In genomic region chr15:82341036-82341501, GRCm38 (mm10) we compare ENCODE assay signal across 8 mouse cellular contexts. TPM values are rescaled to one million over a fixed set of nuclear protein-coding genes. Genes with fewer than 3 reads are reported as not detected.
DNase-seq lines count a peak whose midpoint lies in the region; ATAC-seq and TF ChIP-seq lines count a peak whose summit lies in the region.

No protein-coding gene starts in this region.

- TF ChIP-seq CTCF in stomach, postnatal 0 days (IDR thresholded peaks at IDR 0.05; ENCODE audit: low read depth), result peak; percentile 31; the same call in 1 of the 2 replicates

- H3K9ac ChIP-seq in forebrain, embryonic 14.5 days (ENCODE audit: low read length), result peak overlapping the region; percentile 65
- H3K9ac ChIP-seq in limb, embryonic 14.5 days (ENCODE audit: low read depth, low read length, severe bottlenecking), result peak overlapping the region; percentile 85
- H3K9ac ChIP-seq in midbrain, embryonic 14.5 days (replicated peaks; ENCODE audit: low read length), result peak overlapping the region; percentile 42; the same call in 1 of the 2 replicates
- H3K9ac ChIP-seq in stomach, postnatal 0 days (ENCODE audit: low read length), result peak overlapping the region; percentile 83

- peak overlapping the region; percentile 5; the same call in 1 of the 2 replicates for H3K27ac ChIP-seq in forebrain, embryonic 14.5 days (ENCODE audit: low read depth, low read length)
- peak overlapping the region; percentile 79 for H3K27ac ChIP-seq in limb, embryonic 14.5 days (replicated peaks; ENCODE audit: low read depth, low read length)
- H3K27ac ChIP-seq in midbrain, embryonic 14.5 days (replicated peaks; ENCODE audit: low read depth, low read length), result no peak overlapping the region
- H3K27ac ChIP-seq in stomach, postnatal 0 days (replicated peaks), result peak overlapping the region; percentile 91

- H3K36me3 ChIP-seq in forebrain, embryonic 14.5 days (ENCODE audit: control insufficient read depth, insufficient read depth, low read length), result 0 out of 2 replicates have a peak, but pooled peaks cover 5% of the 10 kb centered on the region
- peaks cover 9% of the 10 kb centered on the region for H3K36me3 ChIP-seq in limb, embryonic 14.5 days (ENCODE audit: control insufficient read depth, insufficient read depth, low read length)
- no peaks in the 10 kb centered on the region for H3K36me3 ChIP-seq in midbrain, embryonic 14.5 days (ENCODE audit: control insufficient read depth, insufficient read depth, low read length)
- peaks cover 3% of the 10 kb centered on the region; the same call in 1 of the 2 replicates for H3K36me3 ChIP-seq in stomach, postnatal 0 days (ENCODE audit: control insufficient read depth, insufficient read depth, low read length)

- TF ChIP-seq EP300 in stomach, postnatal 0 days (optimal IDR thresholded peaks at IDR 0.05), result no peak

- 4% methylated on average over 35 of the region's 40 CpGs for WGBS in forebrain, embryonic 14.5 days
- 2% methylated on average over 36 of the region's 40 CpGs for WGBS in limb, embryonic 14.5 days
- 4% methylated on average over 40 of the region's 40 CpGs for WGBS in midbrain, embryonic 14.5 days
- 0% methylated on average over 30 of the region's 40 CpGs for WGBS in stomach, postnatal 0 days

- H3K27me3 ChIP-seq in forebrain, embryonic 14.5 days (replicated peaks; ENCODE audit: control insufficient read depth, insufficient read depth, low read length), result peaks cover 17% of the 10 kb centered on the region
- H3K27me3 ChIP-seq in limb, embryonic 14.5 days (ENCODE audit: control insufficient read depth, insufficient read depth, low read length), result no peaks in the 10 kb centered on the region
- peaks cover 9% of the 10 kb centered on the region for H3K27me3 ChIP-seq in midbrain, embryonic 14.5 days (ENCODE audit: control insufficient read depth, insufficient read depth, low read length)
- H3K27me3 ChIP-seq in stomach, postnatal 0 days (ENCODE audit: control insufficient read depth, insufficient read depth, low read length), result no peaks in the 10 kb centered on the region

- H3K9me3 ChIP-seq in forebrain, embryonic 14.5 days (replicated peaks; ENCODE audit: control insufficient read depth, low read length), result no peaks in the 10 kb centered on the region
- H3K9me3 ChIP-seq in limb, embryonic 14.5 days (ENCODE audit: control insufficient read depth, low read length), result no peaks in the 10 kb centered on the region
- H3K9me3 ChIP-seq in midbrain, embryonic 14.5 days (ENCODE audit: control insufficient read depth, low read length), result no peaks in the 10 kb centered on the region
- H3K9me3 ChIP-seq in stomach, postnatal 0 days (ENCODE audit: control insufficient read depth, low read length), result no peaks in the 10 kb centered on the region

- H3K4me3 ChIP-seq in forebrain, embryonic 14.5 days (ENCODE audit: low read depth, low read length), result peak overlapping the region; percentile 22
- peak overlapping the region; percentile 54 for H3K4me3 ChIP-seq in limb, embryonic 14.5 days (replicated peaks; ENCODE audit: low read length)
- peak overlapping the region; percentile 21 for H3K4me3 ChIP-seq in midbrain, embryonic 14.5 days (replicated peaks; ENCODE audit: low read depth, low read length)
- peak overlapping the region; percentile 56 for H3K4me3 ChIP-seq in stomach, postnatal 0 days (ENCODE audit: low read depth, low read length)

- peak; percentile 46 for DNase-seq in CD4-positive, CD25-positive, alpha-beta regulatory T cell, adult 2 months (ENCODE audit: low read depth, low spot score)
- no peak for DNase-seq in forebrain, embryonic 14.5 days (ENCODE audit: low spot score)
- DNase-seq in heart, postnatal 4 days, result peak; percentile 71
- peak; percentile 55 for DNase-seq in limb, embryonic 14.5 days (ENCODE audit: low spot score)
- peak; percentile 35 for DNase-seq in midbrain, embryonic 14.5 days
- peak; percentile 84 for DNase-seq in stomach, postnatal 0 days (ENCODE audit: low spot score)

- TF ChIP-seq POLR2A in limb, embryonic 14.5 days (IDR thresholded peaks at IDR 0.05; ENCODE audit: borderline replicate concordance, extremely low read depth, insufficient read depth, insufficient read length), result 0 out of 2 replicates have a peak, but pooled peaks have one; percentile 63

- H3K4me1 ChIP-seq in forebrain, embryonic 14.5 days (ENCODE audit: control insufficient read depth, insufficient read depth, low read length), result peaks cover 9% of the 10 kb centered on the region; the same call in 1 of the 2 replicates
- peaks cover 19% of the 10 kb centered on the region for H3K4me1 ChIP-seq in limb, embryonic 14.5 days (ENCODE audit: control insufficient read depth, insufficient read depth, low read length)
- peaks cover 14% of the 10 kb centered on the region for H3K4me1 ChIP-seq in midbrain, embryonic 14.5 days (ENCODE audit: control insufficient read depth, insufficient read depth, low read length)
- H3K4me1 ChIP-seq in stomach, postnatal 0 days (replicated peaks; ENCODE audit: control insufficient read depth, insufficient read depth), result peaks cover 6% of the 10 kb centered on the region

- peak overlapping the region; percentile 51 for H3K4me2 ChIP-seq in forebrain, embryonic 14.5 days (ENCODE audit: low read length)
- H3K4me2 ChIP-seq in limb, embryonic 14.5 days (replicated peaks; ENCODE audit: low read depth, low read length, severe bottlenecking), result peak overlapping the region; percentile 75
- H3K4me2 ChIP-seq in midbrain, embryonic 14.5 days (ENCODE audit: low read length), result peak overlapping the region; percentile 47
- H3K4me2 ChIP-seq in stomach, postnatal 0 days (replicated peaks; ENCODE audit: low read depth), result peak overlapping the region; percentile 92

- no peak for ATAC-seq in CD4-positive, CD25-positive, alpha-beta regulatory T cell, adult 4 months
- no peak for ATAC-seq in forebrain, embryonic 14.5 days
- ATAC-seq in limb, embryonic 14.5 days (ENCODE audit: low FRiP score, low read depth), result peak; percentile 5; the same call in 1 of the 2 replicates
- no peak for ATAC-seq in midbrain, embryonic 14.5 days (ENCODE audit: low FRiP score, low TSS enrichment)
- peak; percentile 19 for ATAC-seq in stomach, postnatal 0 days (ENCODE audit: low FRiP score, low TSS enrichment)
- no peak for ATAC-seq in inflammation-experienced regulatory T-cells, adult 6 months

RNA-seq across cellular contexts. Expression of gene Smdt1, which starts 2.3 kb away (rescaled TPM):
- polyA plus RNA-seq in CD4-positive, CD25-positive, alpha-beta regulatory T cell, adult 4 months (2017; shearing (Covaris generic)), result 10 to 100 TPM; 76.9 to 95.0 TPM
- 296 and 326 TPM in 2 replicates for polyA plus RNA-seq in forebrain, embryonic 14.5 days (2014; fragmentation: Nextera tagmentation; extraction: Ambion mirVana)
- 100 to 1,000 TPM; 176 to 206 TPM for total RNA-seq in heart, postnatal 4 days (2021)
- polyA plus RNA-seq in limb, embryonic 14.5 days (2012; rRNA removed), result 175 and 178 TPM in 2 replicates
- polyA plus RNA-seq in limb, embryonic 14.5 days (2014; fragmentation: Nextera tagmentation; extraction: Ambion mirVana), result 255 and 258 TPM in 2 replicates
- polyA plus RNA-seq in midbrain, embryonic 14.5 days (2014; fragmentation: Nextera tagmentation; extraction: Ambion mirVana), result 286 and 365 TPM in 2 replicates
- polyA plus RNA-seq in stomach, postnatal 0 days (2015; fragmentation: Nextera tagmentation; extraction: Ambion mirVana), result 286 and 296 TPM in 2 replicates
- polyA plus RNA-seq in inflammation-experienced regulatory T-cells, adult 6 months (2017; shearing (Covaris generic)), result 100 to 1,000 TPM; 101 to 149 (median 103) TPM

RNA-seq across cellular contexts. Expression of gene Pheta2, which starts 2.3 kb away (rescaled TPM):
- polyA plus RNA-seq in CD4-positive, CD25-positive, alpha-beta regulatory T cell, adult 4 months (2017; shearing (Covaris generic)), result 1 to 10 TPM; 3.4 to 5.0 TPM
- polyA plus RNA-seq in forebrain, embryonic 14.5 days (2014; fragmentation: Nextera tagmentation; extraction: Ambion mirVana), result 0.63 and 0.80 TPM in 2 replicates
- 1 to 10 TPM; 3.7 to 4.8 TPM for total RNA-seq in heart, postnatal 4 days (2021)
- polyA plus RNA-seq in limb, embryonic 14.5 days (2012; rRNA removed), result 12.8 and 15.3 TPM in 2 replicates
- polyA plus RNA-seq in limb, embryonic 14.5 days (2014; fragmentation: Nextera tagmentation; extraction: Ambion mirVana), result 11.9 and 14.1 TPM in 2 replicates
- polyA plus RNA-seq in midbrain, embryonic 14.5 days (2014; fragmentation: Nextera tagmentation; extraction: Ambion mirVana), result 0.85 and 1.3 TPM in 2 replicates
- polyA plus RNA-seq in stomach, postnatal 0 days (2015; fragmentation: Nextera tagmentation; extraction: Ambion mirVana), result 6.2 and 6.3 TPM in 2 replicates
- 1 to 10 TPM; 2.7 to 5.1 (median 4.0) TPM for polyA plus RNA-seq in inflammation-experienced regulatory T-cells, adult 6 months (2017; shearing (Covaris generic))

RNA-seq across cellular contexts. Expression of gene Naga, which starts 2.3 kb away (rescaled TPM):
- polyA plus RNA-seq in CD4-positive, CD25-positive, alpha-beta regulatory T cell, adult 4 months (2017; shearing (Covaris generic)), result 10 to 100 TPM; 58.4 to 70.3 TPM
- polyA plus RNA-seq in forebrain, embryonic 14.5 days (2014; fragmentation: Nextera tagmentation; extraction: Ambion mirVana), result 27.5 and 29.6 TPM in 2 replicates
- 10 to 100 TPM; 40.0 to 41.1 TPM for total RNA-seq in heart, postnatal 4 days (2021)
- 101 and 118 TPM in 2 replicates for polyA plus RNA-seq in limb, embryonic 14.5 days (2012; rRNA removed)
- 59.3 and 60.1 TPM in 2 replicates for polyA plus RNA-seq in limb, embryonic 14.5 days (2014; fragmentation: Nextera tagmentation; extraction: Ambion mirVana)
- 23.0 and 27.3 TPM in 2 replicates for polyA plus RNA-seq in midbrain, embryonic 14.5 days (2014; fragmentation: Nextera tagmentation; extraction: Ambion mirVana)
- 83.1 and 88.9 TPM in 2 replicates for polyA plus RNA-seq in stomach, postnatal 0 days (2015; fragmentation: Nextera tagmentation; extraction: Ambion mirVana)
- polyA plus RNA-seq in inflammation-experienced regulatory T-cells, adult 6 months (2017; shearing (Covaris generic)), result 10 to 100 TPM; 40.7 to 74.7 (median 50.9) TPM

RNA-seq across cellular contexts. Expression of gene Ndufa6, which starts 13.1 kb away (rescaled TPM):
- polyA plus RNA-seq in CD4-positive, CD25-positive, alpha-beta regulatory T cell, adult 4 months (2017; shearing (Covaris generic)), result 100 to 1,000 TPM; 433 to 535 TPM
- 302 and 403 TPM in 2 replicates for polyA plus RNA-seq in forebrain, embryonic 14.5 days (2014; fragmentation: Nextera tagmentation; extraction: Ambion mirVana)
- 100 to 1,000 TPM; 438 to 494 TPM for total RNA-seq in heart, postnatal 4 days (2021)
- 252 and 318 TPM in 2 replicates for polyA plus RNA-seq in limb, embryonic 14.5 days (2012; rRNA removed)
- 325 and 348 TPM in 2 replicates for polyA plus RNA-seq in limb, embryonic 14.5 days (2014; fragmentation: Nextera tagmentation; extraction: Ambion mirVana)
- polyA plus RNA-seq in midbrain, embryonic 14.5 days (2014; fragmentation: Nextera tagmentation; extraction: Ambion mirVana), result 375 and 469 TPM in 2 replicates
- 514 and 516 TPM in 2 replicates for polyA plus RNA-seq in stomach, postnatal 0 days (2015; fragmentation: Nextera tagmentation; extraction: Ambion mirVana)
- polyA plus RNA-seq in inflammation-experienced regulatory T-cells, adult 6 months (2017; shearing (Covaris generic)), result 100 to 1,000 TPM; 393 to 568 (median 531) TPM

RNA-seq across cellular contexts. Expression of gene Cyp2d22, which starts 39.0 kb away (rescaled TPM):
- 10 to 100 TPM; 10.7 to 12.5 TPM for polyA plus RNA-seq in CD4-positive, CD25-positive, alpha-beta regulatory T cell, adult 4 months (2017; shearing (Covaris generic))
- 0.63 and 1.2 TPM in 2 replicates for polyA plus RNA-seq in forebrain, embryonic 14.5 days (2014; fragmentation: Nextera tagmentation; extraction: Ambion mirVana)
- total RNA-seq in heart, postnatal 4 days (2021), result 10 to 100 TPM; 15.0 to 17.1 TPM
- 27.5 and 29.5 TPM in 2 replicates for polyA plus RNA-seq in limb, embryonic 14.5 days (2012; rRNA removed)
- 5.2 and 6.4 TPM in 2 replicates for polyA plus RNA-seq in limb, embryonic 14.5 days (2014; fragmentation: Nextera tagmentation; extraction: Ambion mirVana)
- polyA plus RNA-seq in midbrain, embryonic 14.5 days (2014; fragmentation: Nextera tagmentation; extraction: Ambion mirVana), result 0.76 and 2.1 TPM in 2 replicates
- 5.5 TPM in 2 replicates for polyA plus RNA-seq in stomach, postnatal 0 days (2015; fragmentation: Nextera tagmentation; extraction: Ambion mirVana)
- polyA plus RNA-seq in inflammation-experienced regulatory T-cells, adult 6 months (2017; shearing (Covaris generic)), result 1 to 10 TPM in 2 of 3 experiments, not detected in 1; 2.6 to 3.5 TPM

Comparison
In these comparisons a context has a peak if more than half of its experiments do, and no peak if none do; other contexts are left out.
1. ATAC-seq: peak in limb, embryonic 14.5 days (single experiment) and stomach, postnatal 0 days (single experiment); none in CD4-positive, CD25-positive, alpha-beta regulatory T cell, adult 4 months (single experiment), forebrain, embryonic 14.5 days (single experiment), midbrain, embryonic 14.5 days (single experiment) and inflammation-experienced regulatory T-cells, adult 6 months (single experiment).
2. Peak in every context shown above with its lines, with median percentiles within 50 percentile points of each other: H3K4me2 ChIP-seq, H3K4me3 ChIP-seq and H3K9ac ChIP-seq.